Mouse (Mus musculus): Measurements from ENCODE around the gene Galns. TPM values are rescaled to one million over a fixed set of nuclear protein-coding genes. Genes with fewer than 3 reads are reported as not detected.

Galns gene
- polyA plus RNA-seq, 1 experiment from 2014 or later: 4.6 TPM

- no peaks in the 10 kb centered on the region for H3K9me3 ChIP-seq (replicated peaks)
- peak overlapping the region; percentile 25; the same call in 1 of the 2 replicates for H3K4me2 ChIP-seq
- H3K36me3 ChIP-seq: peaks cover 70% of the 10 kb centered on the region
- ATAC-seq: no peak
- no peak overlapping the region for H3K9ac ChIP-seq
- H3K27me3 ChIP-seq (replicated peaks): no peaks in the 10 kb centered on the region
- WGBS (ENCODE audit: insufficient replicate concordance): 81% methylated on average over 22 of the region's 22 CpGs
- no peak overlapping the region for H3K27ac ChIP-seq
- no peak overlapping the region for H3K4me3 ChIP-seq
- H3K4me1 ChIP-seq: peaks cover 18% of the 10 kb centered on the region
Measured at GRCm38 (mm10) chr8:122630696-122631095, 19.4 kb upstream of the Galns start.

- WGBS (ENCODE audit: insufficient replicate concordance): 77% methylated on average over 10 of the region's 10 CpGs
- Histone ChIP-seq H3K4me3 (no peak overlapping the region), H3K27me3 (replicated peaks) (no peaks in the 10 kb centered on the region), H3K27ac (no peak overlapping the region), H3K36me3 (peaks cover 56% of the 10 kb centered on the region), H3K4me2 (no peak overlapping the region), H3K9ac (no peak overlapping the region), H3K9me3 (replicated peaks) (no peaks in the 10 kb centered on the region), H3K4me1 (peaks cover 9% of the 10 kb centered on the region)
- ATAC-seq: no peak
Measured at GRCm38 (mm10) chr8:122629388-122629787, 18.1 kb upstream of the Galns start.

- Histone ChIP-seq H3K4me3 (no peak overlapping the region), H3K9ac (no peak overlapping the region), H3K4me2 (no peak overlapping the region), H3K27ac (no peak overlapping the region), H3K4me1 (peaks cover 9% of the 10 kb centered on the region), H3K36me3 (peaks cover 32% of the 10 kb centered on the region), H3K27me3 (replicated peaks) (peaks cover 8% of the 10 kb centered on the region; the same call in 1 of the 2 replicates), H3K9me3 (replicated peaks) (no peaks in the 10 kb centered on the region)
- ATAC-seq: 0 out of 2 replicates have a peak, but pooled peaks have one; percentile 10
- 72% methylated on average over 2 of the region's 2 CpGs for WGBS (ENCODE audit: insufficient replicate concordance)
Measured at GRCm38 (mm10) chr8:122626896-122627295, 15.6 kb upstream of the Galns start.

- Histone ChIP-seq H3K4me3 (no peak overlapping the region), H3K4me1 (peaks cover 9% of the 10 kb centered on the region), H3K36me3 (peaks cover 26% of the 10 kb centered on the region), H3K4me2 (no peak overlapping the region), H3K27ac (no peak overlapping the region), H3K9ac (no peak overlapping the region), H3K9me3 (replicated peaks) (no peaks in the 10 kb centered on the region), H3K27me3 (replicated peaks) (peaks cover 14% of the 10 kb centered on the region)
- 64% methylated on average over 9 of the region's 9 CpGs for WGBS (ENCODE audit: insufficient replicate concordance)
- ATAC-seq: no peak
Measured at GRCm38 (mm10) chr8:122625811-122626210, 14.5 kb upstream of the Galns start.

GRCm38 (mm10) chr8:122624653-122625052 lies 13.4 kb upstream of the Galns start:
- H3K27me3 ChIP-seq (replicated peaks): peaks cover 14% of the 10 kb centered on the region
- H3K4me2 ChIP-seq: no peak overlapping the region
- no peak for ATAC-seq
- no peak overlapping the region for H3K9ac ChIP-seq
- no peak overlapping the region for H3K27ac ChIP-seq
- H3K4me3 ChIP-seq: no peak overlapping the region
- 58% methylated on average over 5 of the region's 5 CpGs for WGBS (ENCODE audit: insufficient replicate concordance)
- H3K36me3 ChIP-seq: peaks cover 16% of the 10 kb centered on the region
- peaks cover 20% of the 10 kb centered on the region for H3K4me1 ChIP-seq
- no peaks in the 10 kb centered on the region for H3K9me3 ChIP-seq (replicated peaks)

GRCm38 (mm10) chr8:122623844-122624642 lies 12.8 kb upstream of the Galns start:
- no peak overlapping the region for H3K27ac ChIP-seq

GRCm38 (mm10) chr8:122622727-122623126 lies 11.5 kb upstream of the Galns start, which contains the start of gene Pabpn1l:
Pabpn1l (minus strand) TSS chr8:122622739.
- Histone ChIP-seq H3K4me1 (peaks cover 37% of the 10 kb centered on the region), H3K36me3 (no peaks in the 10 kb centered on the region), H3K27ac (no peak within 1 kb of the TSS), H3K4me3 (no peak within 1 kb of the TSS), H3K9ac (no peak within 1 kb of the TSS), H3K4me2 (no peak within 1 kb of the TSS), H3K9me3 (replicated peaks) (no peaks in the 10 kb centered on the region), H3K27me3 (replicated peaks) (peaks cover 14% of the 10 kb centered on the region)
- WGBS (ENCODE audit: insufficient replicate concordance): 62% methylated on average over 6 of the region's 6 CpGs
- no peak for ATAC-seq

More at GRCm38 (mm10) chr8:122623844-122624642, 12.8 kb upstream of the Galns start:
- WGBS (ENCODE audit: insufficient replicate concordance): 78% methylated on average over 17 of the region's 17 CpGs
- Histone ChIP-seq H3K9ac (no peak overlapping the region), H3K4me1 (peaks cover 26% of the 10 kb centered on the region), H3K9me3 (replicated peaks) (no peaks in the 10 kb centered on the region), H3K4me2 (no peak overlapping the region), H3K36me3 (peaks cover 10% of the 10 kb centered on the region), H3K27me3 (replicated peaks) (peaks cover 14% of the 10 kb centered on the region), H3K4me3 (no peak overlapping the region)
- ATAC-seq: no peak

GRCm38 (mm10) chr8:122620446-122620845 lies 9.2 kb upstream of the Galns start:
- WGBS (ENCODE audit: insufficient replicate concordance): 35% methylated on average over 5 of the region's 5 CpGs
- no peaks in the 10 kb centered on the region for H3K9me3 ChIP-seq (replicated peaks)
- H3K9ac ChIP-seq: no peak overlapping the region
- no peak overlapping the region for H3K4me3 ChIP-seq
- peaks cover 14% of the 10 kb centered on the region for H3K27me3 ChIP-seq (replicated peaks)
- peaks cover 28% of the 10 kb centered on the region for H3K4me1 ChIP-seq
- H3K36me3 ChIP-seq: peaks cover 3% of the 10 kb centered on the region; the same call in 1 of the 2 replicates
- no peak for ATAC-seq
- H3K27ac ChIP-seq: no peak overlapping the region
- no peak overlapping the region for H3K4me2 ChIP-seq

GRCm38 (mm10) chr8:122618660-122619378 lies 7.6 kb upstream of the Galns start:
- ATAC-seq: peak; percentile 95
- H3K9me3 ChIP-seq (replicated peaks): no peaks in the 10 kb centered on the region
- WGBS (ENCODE audit: insufficient replicate concordance): 24% methylated on average over 6 of the region's 6 CpGs
- no peak overlapping the region for H3K4me3 ChIP-seq
- H3K4me2 ChIP-seq: peak overlapping the region; percentile 50
- peaks cover 14% of the 10 kb centered on the region for H3K27me3 ChIP-seq (replicated peaks)
- H3K9ac ChIP-seq: peak overlapping the region; percentile 56
- H3K4me1 ChIP-seq: peaks cover 28% of the 10 kb centered on the region
- peak overlapping the region; percentile 86 for H3K27ac ChIP-seq
- peaks cover 15% of the 10 kb centered on the region; the same call in 1 of the 2 replicates for H3K36me3 ChIP-seq

GRCm38 (mm10) chr8:122617947-122618546 lies 6.8 kb upstream of the Galns start:
- WGBS (ENCODE audit: insufficient replicate concordance): 45% methylated on average over 5 of the region's 7 CpGs
- Histone ChIP-seq H3K4me3 (no peak overlapping the region), H3K27me3 (replicated peaks) (peaks cover 14% of the 10 kb centered on the region), H3K4me1 (peaks cover 29% of the 10 kb centered on the region), H3K9me3 (replicated peaks) (no peaks in the 10 kb centered on the region), H3K9ac (peak overlapping the region; percentile 44), H3K4me2 (peak overlapping the region; percentile 50), H3K27ac (peak overlapping the region; percentile 86), H3K36me3 (peaks cover 15% of the 10 kb centered on the region; the same call in 1 of the 2 replicates)
- ATAC-seq: peak; percentile 19

- Histone ChIP-seq H3K9me3 (replicated peaks) (no peaks in the 10 kb centered on the region), H3K4me3 (no peak overlapping the region), H3K27me3 (replicated peaks) (peaks cover 2% of the 10 kb centered on the region; the same call in 1 of the 2 replicates), H3K9ac (no peak overlapping the region), H3K27ac (no peak overlapping the region), H3K4me2 (no peak overlapping the region), H3K36me3 (peaks cover 15% of the 10 kb centered on the region; the same call in 1 of the 2 replicates), H3K4me1 (peaks cover 42% of the 10 kb centered on the region)
- WGBS (ENCODE audit: insufficient replicate concordance): 65% methylated on average over 9 of the region's 9 CpGs
- no peak for ATAC-seq
Measured at GRCm38 (mm10) chr8:122616181-122616905, 5.1 kb upstream of the Galns start.
